Mouse (Mus musculus) lung, postnatal 25 days (tissue): ENCODE data around the gene Pepd.

Source experiments
- DNase-seq: peaks from one replicate; pipeline ENCODE4 v3.0.0; 2022; ENCODE audit warnings: low spot score

The Pepd gene

GRCm38 (mm10) chr7:35056436-35056864 is 144.3 kb downstream of the Pepd start, which contains the start of gene Cebpg:
Gene Cebpg, minus strand, starts transcription at chr7:35056573.
- DNase-seq, result peak; percentile 97

GRCm38 (mm10) chr7:35056999-35057398 is 144.8 kb downstream of the Pepd start:
- peak; percentile 55 for DNase-seq

DNA sequence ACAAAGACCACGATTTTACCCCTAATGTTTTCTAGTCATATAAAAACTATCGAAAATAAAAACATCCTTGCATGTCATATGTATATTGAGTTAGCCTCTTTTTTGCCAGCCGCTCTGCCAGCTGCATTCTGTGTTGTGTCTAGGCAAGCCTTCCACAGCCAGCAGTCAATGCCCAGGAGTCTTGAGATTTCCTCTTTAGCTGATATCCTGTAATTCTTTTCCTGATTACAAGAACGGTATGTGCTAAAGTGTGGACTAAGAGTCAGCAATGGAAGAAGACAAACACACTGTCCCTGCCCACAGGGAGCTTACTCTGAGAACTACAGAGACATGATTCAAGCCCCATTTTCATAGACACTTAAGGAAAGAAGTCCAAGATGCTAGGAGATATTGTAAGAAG is 145.4 kb downstream of the Pepd start:
- peak; percentile 45 for DNase-seq

DNA sequence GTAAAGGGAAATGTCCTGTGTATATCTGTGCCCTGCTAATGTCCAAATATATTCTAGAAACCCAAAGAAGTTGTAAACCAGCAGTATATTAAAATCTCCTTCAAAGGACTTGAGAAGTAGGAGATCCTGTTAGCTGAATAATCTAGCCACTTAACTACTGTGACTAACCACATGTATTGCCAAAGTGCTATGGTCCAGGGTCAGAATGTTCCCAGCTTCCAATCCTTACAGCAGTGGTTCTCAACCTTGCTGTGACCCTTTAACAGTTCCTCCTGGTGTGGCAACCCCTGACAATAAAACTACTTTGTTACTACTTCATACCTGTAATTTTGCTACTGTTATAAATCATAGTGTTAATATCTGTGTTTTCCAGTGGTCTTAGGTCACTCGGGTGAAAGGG is 146.2 kb downstream of the Pepd start:
- DNase-seq, result peak; percentile 59

DNA sequence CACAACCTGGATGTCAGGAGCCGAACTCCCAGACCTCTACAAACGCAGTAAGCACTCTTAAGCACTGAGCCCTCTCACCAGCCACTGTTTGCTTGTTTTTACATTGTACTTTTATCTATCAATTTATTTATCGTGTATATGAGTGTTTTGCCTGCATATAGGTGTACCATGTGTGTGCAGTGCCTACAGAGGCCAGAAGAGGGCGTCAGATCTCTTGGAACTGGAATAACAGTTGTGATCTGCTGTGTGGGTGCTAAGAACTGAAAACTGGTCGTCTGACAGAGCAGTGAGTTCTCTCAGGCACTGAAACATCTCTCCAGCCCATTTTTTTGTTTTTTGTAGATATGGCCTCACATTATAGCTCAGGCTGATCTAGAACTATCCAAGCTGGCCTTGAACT is 147.3 kb downstream of the Pepd start:
- DNase-seq, result no peak

- peak; percentile 76 for DNase-seq
Measured at GRCm38 (mm10) chr7:35064286-35065258, 152.4 kb downstream of the Pepd start.

GRCm38 (mm10) chr7:35065958-35066357 is 153.8 kb downstream of the Pepd start:
- DNase-seq, result no peak

DNA sequence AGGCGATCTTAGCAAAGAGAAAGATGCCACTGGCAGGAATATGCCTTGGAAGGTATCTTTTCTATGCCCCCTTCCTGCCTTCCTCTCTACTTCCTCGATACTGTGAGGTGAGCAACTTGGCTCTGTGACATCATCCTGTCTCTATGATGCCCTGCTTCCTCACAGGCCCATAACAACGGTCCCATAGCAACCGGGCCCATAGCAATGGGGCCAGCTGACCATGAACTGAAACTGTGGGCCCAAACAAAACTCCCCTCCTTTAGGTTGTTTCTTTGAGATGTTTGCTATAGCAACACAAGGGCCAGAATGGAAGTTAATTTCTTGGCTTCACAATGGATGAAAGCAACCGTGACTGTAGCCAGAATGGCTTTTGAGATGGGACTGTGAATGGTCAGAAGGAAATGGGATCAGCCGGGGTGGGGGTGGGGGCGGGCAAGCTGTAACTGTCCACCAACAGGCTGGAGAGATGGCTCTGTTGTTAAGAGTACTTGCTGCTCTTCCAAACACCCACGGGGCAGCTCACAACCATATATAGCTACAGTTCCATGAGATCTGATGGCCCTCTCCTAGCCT is 154.5 kb downstream of the Pepd start:
- no peak for DNase-seq

- DNase-seq, result peak; percentile 27
Measured at GRCm38 (mm10) chr7:35076645-35077044, 164.5 kb downstream of the Pepd start.

GRCm38 (mm10) chr7:35080843-35081338 is 168.7 kb downstream of the Pepd start:
- DNase-seq, result peak; percentile 65

DNA sequence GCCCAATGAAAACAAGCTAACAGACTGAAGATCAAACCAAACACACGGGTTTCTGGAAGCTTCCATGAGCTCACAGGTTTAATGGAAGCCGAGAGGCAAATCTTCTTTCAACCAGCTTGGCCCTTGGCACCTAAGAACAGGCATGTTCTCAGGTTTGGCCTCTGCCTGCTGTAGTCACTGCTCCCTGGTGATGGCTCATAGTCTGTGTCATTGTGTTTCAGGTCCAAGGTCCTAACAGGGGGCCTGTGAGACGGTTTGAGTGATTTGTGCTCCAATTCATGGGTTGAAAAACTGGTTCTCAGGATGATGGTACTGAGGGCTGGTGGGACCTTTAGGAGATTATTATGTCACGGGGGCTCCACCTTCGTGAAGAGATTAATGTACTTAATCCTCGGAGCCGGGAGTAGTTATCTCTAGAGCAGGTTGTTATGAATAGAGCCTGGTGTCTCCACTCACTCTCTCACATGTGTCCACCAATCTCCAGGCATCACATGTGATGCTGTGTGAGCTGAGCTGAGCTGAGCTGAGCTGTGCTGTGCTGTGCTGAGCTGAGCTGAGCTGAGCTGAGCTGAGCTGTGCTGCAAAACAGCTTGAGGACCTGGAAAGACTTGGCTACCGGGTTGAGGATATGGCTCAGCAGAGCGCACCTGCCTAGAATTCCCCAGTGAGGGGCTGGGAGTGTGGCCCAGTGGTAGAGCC is 169.4 kb downstream of the Pepd start:
- no peak for DNase-seq

GRCm38 (mm10) chr7:35084565-35085360 is 172.6 kb downstream of the Pepd start:
- DNase-seq, result peak; percentile 43

DNA sequence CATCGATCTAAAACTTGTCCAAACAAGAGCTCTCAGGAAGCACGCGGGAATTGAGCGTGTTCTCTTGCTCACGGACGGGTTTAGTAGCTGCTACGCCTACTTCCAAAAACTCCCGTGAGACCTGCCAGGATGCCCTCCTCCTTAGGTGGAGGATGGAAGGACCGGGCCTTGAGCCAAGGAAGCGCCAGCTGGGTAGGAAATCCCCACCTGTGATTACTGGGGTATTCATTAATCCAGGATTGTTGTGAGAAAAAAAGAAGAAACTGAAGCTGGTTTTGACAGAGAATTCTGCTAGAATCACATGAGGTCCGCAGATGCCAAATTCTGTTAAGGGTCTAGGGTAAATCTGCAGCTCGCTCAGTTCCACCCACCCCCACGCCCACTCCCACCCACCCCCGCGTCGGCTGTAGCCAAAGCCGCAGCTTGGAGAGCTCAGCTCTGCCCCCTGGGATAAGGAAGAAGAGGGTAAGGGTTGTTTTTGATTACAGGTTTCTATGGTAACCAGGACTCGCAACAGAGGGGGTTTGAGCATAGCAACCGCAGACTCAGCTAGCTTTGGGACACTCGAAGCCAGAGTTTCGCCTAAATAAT is 174.2 kb downstream of the Pepd start:
- no peak for DNase-seq

- DNase-seq, result no peak
Measured at GRCm38 (mm10) chr7:35090550-35090949, 178.4 kb downstream of the Pepd start.
